Mouse (Mus musculus) thymus, adult 2 months (tissue): Measurements from ENCODE around the gene Snapc2.

ENCODE experiments used
- CTCF ChIP-seq: fragments of 200-500 bp; IDR thresholded peaks from 2 replicates; pipeline ENCODE4 v1.5.1; 2012; ENCODE audit warnings: mild to moderate bottlenecking, control low read depth, low read length, moderate library complexity, borderline replicate concordance; ENCODE audit not compliant: control insufficient read depth, poor library complexity, insufficient read depth; ENCODE audit errors: extremely low read depth
- POLR2A ChIP-seq: fragments of 200-500 bp; IDR thresholded peaks from 2 replicates; pipeline ENCODE4 v1.6.1; 2012; ENCODE audit warnings: mild to moderate bottlenecking, low read length, control low read depth, moderate library complexity; ENCODE audit not compliant: control insufficient read depth, poor library complexity, insufficient read depth; ENCODE audit errors: extremely low read depth

- TF ChIP-seq CTCF (no peak), POLR2A (no peak)
Measured at GRCm38 (mm10) chr8:4263105-4263791, 10.4 kb downstream of the Snapc2 start.
